Mouse (Mus musculus) embryonic facial prominence, embryonic 11.5 days (tissue): ENCODE measurements around the gene Dnajc14. TPM values are rescaled to one million over a fixed set of nuclear protein-coding genes. Genes with fewer than 3 reads are reported as not detected.

Experiments used
- ATAC-seq: fragments of 200-750 bp; cut with Nextera tagmentation; replicated peaks from 2 replicates; pipeline ENCODE4 v1.8.0; 2017; ENCODE audit warnings: low read depth; ENCODE audit not compliant: insufficient number of reproducible peaks, low FRiP score, low TSS enrichment
- DNase-seq: peaks from one replicate; pipeline ENCODE4 v3.0.0-alpha.2; 2015; ENCODE audit warnings: low spot score
- H3K27ac ChIP-seq: fragments of 300-500 bp; sonication (generic); replicated peaks from 2 replicates; pipeline ENCODE4 v1.5.1; 2014; ENCODE audit warnings: mild to moderate bottlenecking, low read depth, low read length, control low read depth
- H3K27me3 ChIP-seq: fragments of 300-500 bp; sonication (generic); 2 replicates; pipeline ENCODE4 v1.6.1; 2014; ENCODE audit warnings: mild to moderate bottlenecking, low read length, moderate library complexity, mixed read lengths; ENCODE audit not compliant: control insufficient read depth, insufficient read depth
- H3K36me3 ChIP-seq: fragments of 300-500 bp; sonication (generic); replicated peaks from 2 replicates; pipeline ENCODE4 v1.6.1; 2014; ENCODE audit warnings: low read depth, mild to moderate bottlenecking, low read length, moderate library complexity, mixed read lengths; ENCODE audit not compliant: control insufficient read depth, insufficient read depth
- H3K4me1 ChIP-seq: fragments of 300-500 bp; sonication (generic); 2 replicates; pipeline ENCODE4 v1.6.1; 2014; ENCODE audit warnings: low read length, mixed read lengths; ENCODE audit not compliant: control insufficient read depth, insufficient read depth
- H3K4me2 ChIP-seq: fragments of 300-500 bp; sonication (generic); 2 replicates; pipeline ENCODE4 v1.6.1; 2014; ENCODE audit warnings: low read depth, mild to moderate bottlenecking, control low read depth, low read length, moderate library complexity
- H3K4me3 ChIP-seq: fragments of 300-500 bp; sonication (generic); 2 replicates; pipeline ENCODE4 v1.5.1; 2014; ENCODE audit warnings: low read depth, low read length, control low read depth
- H3K9ac ChIP-seq: fragments of 300-500 bp; sonication (generic); replicated peaks from 2 replicates; pipeline ENCODE4 v1.6.1; 2014; ENCODE audit warnings: mild to moderate bottlenecking, control low read depth, low read length
- H3K9me3 ChIP-seq: fragments of 300-500 bp; sonication (generic); replicated peaks from 2 replicates; pipeline ENCODE4 v1.6.1; 2016; ENCODE audit warnings: mild to moderate bottlenecking, low read length, inconsistent platforms, mixed read lengths; ENCODE audit not compliant: control insufficient read depth
- WGBS: fragments of 180-500 bp; shearing (Covaris S2); extraction: QIAGEN DNeasy Blood & Tissue Kit; methylation state at CpG from one replicate; pipeline ENCODE4 v1.1.7; 2014; 5-methylcytosine and 5-hydroxymethylcytosine counted together
- polyA plus RNA-seq: library from polyadenylated mRNA; unstranded; fragments of >200 nt; fragmentation: Nextera tagmentation; extraction: Ambion mirVana; gene quantifications from 2 replicates; pipeline ENCODE4 v1.2.1, GENCODE M21; 2014

Gene Dnajc14
- polyA plus RNA-seq, 1 experiment from 2014 or later: 33.8 TPM

- H3K36me3 ChIP-seq: no peaks in the 10 kb centered on the region
- no peak overlapping the region for H3K4me2 ChIP-seq
- 92% methylated on average over 1 of the region's 1 CpGs for WGBS
- DNase-seq (no peak), ATAC-seq (no peak)
- H3K9ac ChIP-seq: no peak overlapping the region
- H3K9me3 ChIP-seq: no peaks in the 10 kb centered on the region
- H3K4me1 ChIP-seq: no peaks in the 10 kb centered on the region
- H3K27me3 ChIP-seq: no peaks in the 10 kb centered on the region
- H3K4me3 ChIP-seq: no peak overlapping the region
- H3K27ac ChIP-seq: no peak overlapping the region
These were observed 10.6 kb upstream of the Dnajc14 start for GRCm38 (mm10) chr10:128793258-128793657.

GRCm38 (mm10) chr10:128794391-128794790, 9.5 kb upstream of the Dnajc14 start:
- H3K27ac ChIP-seq: no peak overlapping the region
- no peaks in the 10 kb centered on the region for H3K4me1 ChIP-seq
- no peak for ATAC-seq
- H3K36me3 ChIP-seq: no peaks in the 10 kb centered on the region
- no peak overlapping the region for H3K4me2 ChIP-seq
- 87% methylated on average over 5 of the region's 5 CpGs for WGBS
- no peaks in the 10 kb centered on the region for H3K27me3 ChIP-seq
- no peak overlapping the region for H3K9ac ChIP-seq
- no peaks in the 10 kb centered on the region for H3K9me3 ChIP-seq
- no peak for DNase-seq
- no peak overlapping the region for H3K4me3 ChIP-seq

- ATAC-seq (no peak), DNase-seq (no peak)
- no peaks in the 10 kb centered on the region for H3K4me1 ChIP-seq
- no peak overlapping the region for H3K9ac ChIP-seq
- H3K27me3 ChIP-seq: no peaks in the 10 kb centered on the region
- H3K4me3 ChIP-seq: no peak overlapping the region
- no peaks in the 10 kb centered on the region for H3K36me3 ChIP-seq
- H3K4me2 ChIP-seq: no peak overlapping the region
- no peak overlapping the region for H3K27ac ChIP-seq
- H3K9me3 ChIP-seq: no peaks in the 10 kb centered on the region
- 90% methylated on average over 3 of the region's 3 CpGs for WGBS
These were observed 8.3 kb upstream of the Dnajc14 start for GRCm38 (mm10) chr10:128795581-128795980.

GRCm38 (mm10) chr10:128798676-128799075, 5.2 kb upstream of the Dnajc14 start:
- no peak overlapping the region for H3K9ac ChIP-seq
- H3K4me3 ChIP-seq: no peak overlapping the region
- H3K4me1 ChIP-seq: no peaks in the 10 kb centered on the region
- H3K27ac ChIP-seq: no peak overlapping the region
- DNase-seq: no peak
- H3K9me3 ChIP-seq: no peaks in the 10 kb centered on the region
- no peaks in the 10 kb centered on the region for H3K36me3 ChIP-seq
- H3K4me2 ChIP-seq: no peak overlapping the region
- no peak for ATAC-seq
- WGBS: 93% methylated on average over 8 of the region's 8 CpGs
- no peaks in the 10 kb centered on the region for H3K27me3 ChIP-seq

- DNase-seq (no peak), ATAC-seq (no peak)
- Histone ChIP-seq H3K9ac (no peak overlapping the region), H3K27ac (no peak overlapping the region), H3K36me3 (no peaks in the 10 kb centered on the region), H3K4me2 (no peak overlapping the region), H3K27me3 (no peaks in the 10 kb centered on the region), H3K9me3 (no peaks in the 10 kb centered on the region), H3K4me3 (no peak overlapping the region), H3K4me1 (no peaks in the 10 kb centered on the region)
- 90% methylated on average over 16 of the region's 16 CpGs for WGBS
These were observed 1.8 kb upstream of the Dnajc14 start for GRCm38 (mm10) chr10:128801981-128802495.

- H3K4me2 ChIP-seq: peak overlapping the region; percentile 54
- no peak for ATAC-seq
- no peaks in the 10 kb centered on the region for H3K27me3 ChIP-seq
- no peak for DNase-seq
- no peaks in the 10 kb centered on the region for H3K4me1 ChIP-seq
- H3K9ac ChIP-seq: peak overlapping the region; percentile 43
- H3K27ac ChIP-seq: no peak overlapping the region
- H3K4me3 ChIP-seq: peak overlapping the region; percentile 82; the same call in 1 of the 2 replicates
- H3K36me3 ChIP-seq: no peaks in the 10 kb centered on the region
- WGBS: 44% methylated on average over 4 of the region's 4 CpGs
- no peaks in the 10 kb centered on the region for H3K9me3 ChIP-seq
These were observed 906 bp upstream of the Dnajc14 start for GRCm38 (mm10) chr10:128802956-128803355.

GRCm38 (mm10) chr10:128803361-128803760, 501 bp upstream of the Dnajc14 start:
- H3K4me3 ChIP-seq: peak overlapping the region; percentile 82
- H3K36me3 ChIP-seq: no peaks in the 10 kb centered on the region
- WGBS: 8% methylated on average over 6 of the region's 6 CpGs
- no peaks in the 10 kb centered on the region for H3K27me3 ChIP-seq
- peak overlapping the region; percentile 85 for H3K9ac ChIP-seq
- ATAC-seq (no peak), DNase-seq (no peak)
- H3K9me3 ChIP-seq: no peaks in the 10 kb centered on the region
- 0 out of 2 replicates have a peak overlapping the region, but pooled peaks have one; percentile 13 for H3K27ac ChIP-seq
- peak overlapping the region; percentile 54 for H3K4me2 ChIP-seq
- H3K4me1 ChIP-seq: no peaks in the 10 kb centered on the region

GRCm38 (mm10) chr10:128804271-128805091, 619 bp downstream of the Dnajc14 start, which contains the start of gene Tmem198b:
Gene Tmem198b, minus strand, starts transcription at chr10:128804370.
- DNase-seq (peak; percentile 80), ATAC-seq (peak; percentile 63)
- Histone ChIP-seq H3K27me3 (no peaks in the 10 kb centered on the region), H3K4me3 (peak within 1 kb of the TSS; percentile 82), H3K4me2 (peak within 1 kb of the TSS; percentile 54), H3K4me1 (no peaks in the 10 kb centered on the region), H3K27ac (peak within 1 kb of the TSS; percentile 98), H3K9me3 (no peaks in the 10 kb centered on the region), H3K9ac (peak within 1 kb of the TSS; percentile 85), H3K36me3 (no peaks in the 10 kb centered on the region)
- WGBS: under 1% methylated on average over 28 of the region's 28 CpGs
